Mouse (Mus musculus) liver, postnatal 0 days (tissue): Measurements from ENCODE around the gene Ube2t.
A peak's percentile ranks its signal among the peaks of the same experiment; 100 is the strongest.

Source experiments
- CTCF ChIP-seq: sonication (generic); IDR thresholded peaks from 2 replicates; pipeline ENCODE4 v1.5.1; 2016; ENCODE audit warnings: antibody characterized with exemption, low read depth
- EP300 ChIP-seq: IDR thresholded peaks from 2 replicates; pipeline ENCODE4 v1.6.1; 2016; ENCODE audit warnings: antibody characterized with exemption, low read depth, mild to moderate bottlenecking

DNA sequence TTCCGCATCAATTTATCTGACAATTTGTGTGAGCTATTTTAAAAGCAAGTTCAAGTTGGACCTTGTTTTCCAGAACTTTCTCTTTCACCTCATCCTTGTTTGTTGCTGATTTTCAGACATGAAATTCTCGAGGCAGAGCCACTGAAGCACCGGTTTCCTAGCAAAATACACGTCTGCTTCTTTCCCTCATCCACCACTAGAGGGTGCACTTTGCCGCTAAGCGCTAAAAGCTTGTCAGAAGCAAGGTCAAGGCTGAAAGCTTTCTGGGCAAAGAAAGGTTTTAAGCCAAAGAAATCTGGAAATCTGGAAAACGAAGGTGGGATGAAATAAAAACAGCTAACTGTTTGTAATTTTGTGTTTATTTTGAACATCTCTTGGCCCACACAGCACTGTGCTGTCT lies 27.0 kb downstream of the Ube2t start:
- TF ChIP-seq CTCF (peak; percentile 95), EP300 (no peak)
